Comparison of ENCODE assay signal across 9 mouse cellular contexts in the genomic region with DNA sequence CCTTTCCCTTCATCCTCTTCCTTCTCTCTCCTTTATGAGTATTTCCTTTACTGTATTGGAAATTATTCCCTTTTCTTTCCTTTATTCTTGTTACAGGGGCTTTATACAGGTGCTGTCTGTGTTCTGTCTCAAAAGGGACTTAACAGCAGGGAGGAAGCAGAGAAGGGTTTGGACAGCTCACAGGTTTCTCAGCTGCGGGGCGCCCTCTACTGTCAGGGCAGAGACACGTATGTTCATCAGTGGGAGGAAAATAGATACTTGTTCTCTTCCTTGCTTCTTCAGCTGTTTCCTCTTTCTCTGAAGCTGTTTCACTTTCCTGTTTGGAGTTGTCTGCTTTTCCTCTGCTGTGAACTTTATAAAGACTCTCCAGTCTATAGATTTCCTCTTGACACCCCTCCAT. TPM values are rescaled to one million over a fixed set of nuclear protein-coding genes. Genes with fewer than 3 reads are reported as not detected.
DNase-seq lines count a peak whose midpoint lies in the region; ATAC-seq and TF ChIP-seq lines count a peak whose summit lies in the region.
"Had no signal": no experiment of that assay in that cellular context is flagged by ENCODE, and none has a peak within 500 bp of the region (broad histone marks: within the 10 kb centered on the region; RNA-seq: fewer than 3 reads in every experiment).

No protein-coding gene starts in this region.

- no peak overlapping the region for H3K4me3 ChIP-seq in lung, adult 2 months (replicated peaks; ENCODE audit: extremely low read depth, low read depth, low read length)
- H3K4me3 ChIP-seq: megakaryocyte, embryonic 14.5 days had no signal

- TF ChIP-seq CTCF in lung, adult 2 months (IDR thresholded peaks at IDR 0.05; ENCODE audit: insufficient read depth, low read length): peak; percentile 65
- 0 out of 2 replicates have a peak, but pooled peaks have one; percentile 10 for TF ChIP-seq CTCF in brain, embryonic 14.5 days (IDR thresholded peaks at IDR 0.05; ENCODE audit: borderline replicate concordance, extremely low read depth, insufficient read depth, insufficient read length)

- DNase-seq in adrenal gland, adult 18-20 months (ENCODE audit: low spot score in 2 of 2): peak; percentile 42 to 54
- DNase-seq in adrenal gland, adult 8-10 months: no peak
- peak; percentile 26 for DNase-seq in lung, adult 2 months
- DNase-seq in lung, postnatal 10 days: no peak
- no peak for DNase-seq in brain, embryonic 14.5 days (ENCODE audit: low read depth)
- no peak for DNase-seq in frontal cortex, postnatal 10 days (ENCODE audit: low spot score in 2 of 2)
- DNase-seq in left cerebral cortex, postnatal 10 days (ENCODE audit: extremely low spot score in 1 of 2, low spot score in 2 of 2): no peak

- ATAC-seq in neutrophil, adult 5-6 weeks (ENCODE audit: extremely low read depth, insufficient number of reproducible peaks, low FRiP score, poor library complexity, severe bottlenecking): 0 out of 2 replicates have a peak, but pooled peaks have one; percentile 30

- TF ChIP-seq POLR2A in lung, adult 2 months (IDR thresholded peaks at IDR 0.05; ENCODE audit: borderline replicate concordance, extremely low read depth, low read depth, low read length): no peak
- no peak for TF ChIP-seq POLR2A in brain, embryonic 14.5 days (IDR thresholded peaks at IDR 0.05; ENCODE audit: borderline replicate concordance, extremely low read depth, insufficient read depth, insufficient read length, poor library complexity, severe bottlenecking)

- intact Hi-C loops in left cerebral cortex, postnatal 10 days (cut with DNase I): no loop called here

- H3K4me1 ChIP-seq in lung, adult 2 months (ENCODE audit: control insufficient read depth, insufficient read depth, low read length): no peaks in the 10 kb centered on the region
- H3K4me1 ChIP-seq: megakaryocyte, embryonic 14.5 days had no signal

- WGBS in lung, adult 2 months: 90% methylated on average over 3 of the region's 3 CpGs

RNA-seq across cellular contexts. Expression of a gene that starts 28.1 kb away (rescaled TPM):
- total RNA-seq in adrenal gland, adult 18-20 months (2021): under 1 TPM in 1 of 2 experiments, not detected in 1; 0.23 TPM
- under 1 TPM in 2 of 4 experiments, not detected in 2; 0.17 to 0.31 TPM for total RNA-seq in adrenal gland, adult 8-10 months (2022)
- polyA plus RNA-seq in lung, adult 2 months (2012; rRNA removed): 0.05 TPM in 1 of 2 replicates, not detected in the other
- polyA plus RNA-seq in brain, embryonic 14.5 days (2012; rRNA removed): 0.04 and 0.05 TPM in 2 replicates
- total RNA-seq in neutrophil, adult 5-6 weeks (2017): not detected in 2 replicates
- total RNA-seq in left cerebral cortex, postnatal 10 days (2021): under 1 TPM; 0.45 to 0.77 TPM

Comparison
In these comparisons a context has a peak if more than half of its experiments do, and no peak if none do; other contexts are left out.
1. DNase-seq: peak in adrenal gland, adult 18-20 months (2 of 2) and lung, adult 2 months (single experiment); none in adrenal gland, adult 8-10 months (single experiment), lung, postnatal 10 days (single experiment), brain, embryonic 14.5 days (single experiment), frontal cortex, postnatal 10 days (0 of 2) and left cerebral cortex, postnatal 10 days (0 of 2).